Mouse (Mus musculus) layer of hippocampus, adult 18-20 months (tissue): ENCODE data around the gene Scyl2. TPM values are rescaled to one million over a fixed set of nuclear protein-coding genes. Genes with fewer than 3 reads are reported as not detected.

Experiments used
- DNase-seq, 2 experiments: peaks; one replicate each; pipeline ENCODE4 v3.0.0; 2022; ENCODE audit warnings: low spot score in 2 of 2
- total RNA-seq, 2 experiments: library from RNA; stranded (reverse); gene quantifications; 2 replicates each; pipeline ENCODE4 v1.2.3; 2021

The Scyl2 gene
- total RNA-seq, 2 experiments from 2014 or later = 26.7 to 27.6 TPM

DNA sequence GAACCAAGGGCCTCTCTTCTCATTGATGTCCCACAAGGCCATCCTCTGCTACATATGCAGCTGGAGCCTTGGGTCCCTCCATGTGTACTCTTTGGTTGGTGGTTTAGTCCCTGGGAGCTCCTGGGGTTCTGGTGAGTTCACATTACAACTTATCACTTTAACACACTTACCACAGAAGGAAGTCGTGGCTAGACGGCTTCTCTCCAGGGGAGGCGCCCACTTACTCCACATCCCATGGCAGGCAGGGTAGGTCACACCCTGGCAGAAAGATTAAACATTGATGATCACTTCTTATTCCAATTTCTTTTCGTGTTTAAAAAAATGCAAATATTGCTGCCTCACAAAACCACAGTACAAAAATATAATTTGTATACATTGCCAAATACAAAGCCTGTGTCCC is 88.8 kb downstream of the Scyl2 start:
- no peak for DNase-seq

DNA sequence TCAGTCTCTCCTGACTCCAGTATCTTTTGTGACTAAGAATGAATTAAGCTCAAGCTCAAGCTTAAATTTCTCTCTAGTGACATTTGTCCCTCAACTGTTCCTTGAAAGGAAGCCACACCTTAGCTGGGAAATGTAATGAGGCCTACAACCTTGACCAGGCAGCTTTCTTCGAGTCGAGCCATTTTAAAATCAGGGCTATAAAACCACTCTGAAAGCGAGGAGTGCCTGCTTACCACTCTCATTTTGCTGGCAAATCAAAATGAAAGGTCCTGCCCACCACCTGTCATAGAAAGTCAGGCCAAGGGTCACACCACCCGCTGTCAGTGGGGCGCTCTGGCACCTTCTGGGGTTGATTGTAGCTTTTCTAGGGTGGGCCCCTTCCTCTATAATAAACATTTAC is 90.2 kb downstream of the Scyl2 start:
- no peak for DNase-seq

DNA sequence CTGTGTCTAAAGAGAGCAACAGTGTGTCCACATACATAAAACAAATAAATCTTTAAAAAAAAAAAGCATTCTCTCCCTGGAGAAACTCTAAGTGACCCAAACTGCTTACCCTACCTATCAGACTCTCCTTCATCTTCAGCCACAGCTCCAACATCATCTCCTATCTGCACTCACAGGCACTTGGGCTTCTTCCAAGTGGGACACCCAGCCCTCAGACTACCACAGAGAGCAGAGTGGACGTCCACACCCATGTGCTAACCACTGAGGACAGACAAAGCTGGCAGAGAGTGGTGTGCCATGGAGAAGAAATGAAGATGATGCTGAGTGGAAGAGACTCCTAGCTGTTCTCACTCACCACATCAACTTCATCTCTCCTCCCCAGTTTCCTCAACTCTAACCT is 90.6 kb downstream of the Scyl2 start:
- no peak for DNase-seq

- no peak for DNase-seq
These were observed 91.8 kb downstream of the Scyl2 start for GRCm38 (mm10) chr10:89594309-89594708.

GRCm38 (mm10) chr10:89592797-89593196 is 93.3 kb downstream of the Scyl2 start:
- DNase-seq = peak; percentile 1 to 4

- DNase-seq = no peak
These were observed 96.2 kb downstream of the Scyl2 start for GRCm38 (mm10) chr10:89589877-89590276.

Other genes with a start within 250 kb of the Scyl2 start
- 1 to 10 TPM; 2.3 to 2.5 TPM for gene Gas2l3, start 242.3 kb downstream of the Scyl2 start, total RNA-seq
- gene Nr1h4, start 152.7 kb downstream of the Scyl2 start, total RNA-seq = under 1 TPM in 1 of 2 experiments, not detected in 1; 0.20 TPM
- 1 to 10 TPM; 2.5 to 3.8 TPM for gene Slc17a8, start 65.0 kb downstream of the Scyl2 start, total RNA-seq
- gene Actr6, start 46.0 kb upstream of the Scyl2 start, total RNA-seq = 10 to 100 TPM; 25.4 to 26.4 TPM
- gene Uhrf1bp1l, start 58.7 kb upstream of the Scyl2 start, total RNA-seq = 10 to 100 TPM; 72.9 to 74.8 TPM
- 100 to 1,000 TPM; 488 to 500 TPM for gene Anks1b, start 187.2 kb upstream of the Scyl2 start, total RNA-seq